Mouse (Mus musculus): ENCODE measurements around the gene Map7d2. TPM values are rescaled to one million over a fixed set of nuclear protein-coding genes. Genes with fewer than 3 reads are reported as not detected.
"Not testable (repeated sequence)": the region's sequence is repeated elsewhere in the genome, so short reads cannot be mapped to it uniquely, and the experiment has no call there.

The Map7d2 gene
- 1 to 10 TPM in 1 of 2 experiments, under 1 TPM in 1; 0.93 to 1.4 TPM for total RNA-seq (2021)

- intact Hi-C loops (cut with DNase I), result no loop called here
- DNase-seq, result no peak
Observed at GRCm38 (mm10) chrX:159414130-159414828, at the start of gene Map7d2. Map7d2 (plus strand) TSS chrX:159414572.

DNA sequence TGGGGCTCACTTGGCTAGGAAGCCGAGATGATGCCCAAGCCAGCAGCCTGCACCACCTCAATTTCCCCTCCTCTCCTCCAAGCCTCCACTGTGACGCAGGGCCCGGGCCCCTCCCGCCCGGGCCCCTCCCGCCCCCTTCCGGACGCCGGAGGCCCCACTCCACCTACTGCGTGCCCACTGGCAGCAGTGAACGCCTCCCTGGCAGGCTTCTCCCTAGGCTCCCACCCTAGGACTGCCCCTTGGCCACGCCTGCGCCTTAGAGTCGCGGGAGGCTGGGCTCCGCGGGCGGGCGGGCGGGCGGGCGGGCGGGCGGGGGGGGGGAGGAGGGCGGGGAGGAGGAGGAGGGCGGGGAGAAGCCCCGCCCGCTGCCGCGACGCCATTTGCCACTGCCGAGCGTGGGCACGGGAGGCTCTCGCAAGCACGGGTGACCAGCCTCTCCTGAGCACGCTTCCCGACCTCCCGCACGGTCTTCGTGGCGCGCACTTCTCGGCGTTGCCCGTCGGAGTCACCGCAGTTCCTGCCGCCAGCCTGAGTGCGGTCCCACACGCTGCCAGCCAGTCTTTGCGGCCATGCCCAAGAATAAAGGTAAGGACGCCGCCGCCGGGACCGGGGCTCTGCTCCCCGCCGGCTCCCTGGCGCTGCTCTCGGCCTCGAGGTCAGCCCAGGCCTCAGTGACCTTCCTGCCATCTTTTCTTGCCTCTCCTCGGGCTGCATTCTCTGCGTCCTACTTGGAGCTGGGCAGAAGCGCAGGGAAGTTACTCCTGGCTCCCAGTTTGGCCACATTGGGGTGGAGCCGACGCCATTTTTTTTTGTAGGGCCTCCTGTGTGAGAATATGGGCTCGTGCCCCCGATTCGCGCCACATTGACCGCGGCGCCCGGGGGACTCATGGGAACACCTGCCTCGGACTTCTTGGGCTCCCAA lies 42.3 kb upstream of the Map7d2 start, which contains the start of gene Eif1ax:
Gene Eif1ax (plus strand): TSS at position 348 of the 922 bp plus-strand sequence.
- intact Hi-C loops (cut with DNase I), result no loop called here

DNA sequence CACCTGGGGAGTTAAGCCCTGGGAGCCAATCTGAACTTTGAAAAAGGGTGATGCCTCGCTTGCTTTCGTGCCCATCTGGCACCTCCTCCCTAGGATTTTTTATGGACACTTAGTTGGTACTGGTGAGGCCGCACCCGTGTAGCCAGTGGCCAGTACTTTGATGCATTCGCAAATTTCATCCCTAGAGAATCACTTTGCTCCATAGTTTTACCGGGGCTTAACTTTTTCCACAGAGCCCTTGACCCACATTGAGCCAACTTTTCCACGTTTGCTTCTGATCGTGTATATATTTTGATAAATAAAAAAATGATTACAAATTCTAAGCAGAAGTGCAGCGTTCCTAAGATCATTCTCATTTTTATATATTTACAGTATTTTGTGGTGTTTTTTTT lies 41.6 kb upstream of the Map7d2 start:
- DNase-seq, result no peak
- intact Hi-C loops (cut with DNase I), result no loop called here

More for the DNA sequence above, 42.3 kb upstream of the Map7d2 start, which contains the start of gene Eif1ax:
- peak; percentile 73 to 78 for DNase-seq

- intact Hi-C loops (cut with DNase I), result no loop called here
- DNase-seq, result peak in 1 of 2 experiments; percentile 7
Observed at GRCm38 (mm10) chrX:159387105-159387504, 27.3 kb upstream of the Map7d2 start.

DNA sequence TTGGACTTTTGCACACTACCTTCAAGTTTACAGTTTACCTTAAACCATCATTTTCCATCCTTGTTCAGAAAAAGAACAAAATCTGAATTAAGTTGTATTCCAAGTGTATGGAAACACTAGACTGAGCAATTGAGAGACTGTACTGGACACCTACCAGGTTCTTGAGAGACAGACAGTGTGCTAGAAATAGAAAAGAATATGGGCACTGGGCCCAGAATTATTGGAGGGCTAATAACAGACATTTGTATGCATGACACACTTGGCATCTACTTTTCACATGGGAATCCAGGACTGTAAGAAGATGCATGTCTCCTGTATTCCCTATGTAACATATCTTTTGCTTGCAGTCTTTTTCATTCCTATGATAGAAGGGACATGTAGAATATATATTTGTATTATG lies 25.4 kb upstream of the Map7d2 start:
- intact Hi-C loops (cut with DNase I), result no loop called here

GRCm38 (mm10) chrX:159390347-159390962 lies 23.9 kb upstream of the Map7d2 start:
- intact Hi-C loops (cut with DNase I), result no loop called here

More for the DNA sequence above, 25.4 kb upstream of the Map7d2 start:
- peak; percentile 13 to 67 for DNase-seq

DNA sequence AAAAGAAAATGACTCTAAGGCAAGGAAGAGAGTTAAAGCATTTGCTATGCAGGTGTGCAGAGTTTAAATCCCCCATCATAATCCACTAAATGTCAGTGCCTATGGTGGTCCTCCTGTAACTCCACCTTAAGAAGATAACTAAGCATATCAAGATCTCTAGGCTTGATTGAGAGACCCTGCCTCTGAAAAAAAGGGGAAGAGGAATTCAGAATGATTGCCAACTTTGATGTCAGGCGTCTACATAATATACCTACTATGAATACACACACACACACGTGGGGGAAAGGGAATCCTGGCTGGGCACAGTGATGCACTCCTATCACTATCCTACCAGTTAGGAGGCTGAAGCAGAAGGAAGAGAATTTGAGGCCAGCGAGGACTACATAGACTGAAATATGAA lies 23.1 kb upstream of the Map7d2 start:
- DNase-seq, result no peak
- intact Hi-C loops (cut with DNase I), result no loop called here

More at GRCm38 (mm10) chrX:159390347-159390962, 23.9 kb upstream of the Map7d2 start:
- DNase-seq, result no peak

DNA sequence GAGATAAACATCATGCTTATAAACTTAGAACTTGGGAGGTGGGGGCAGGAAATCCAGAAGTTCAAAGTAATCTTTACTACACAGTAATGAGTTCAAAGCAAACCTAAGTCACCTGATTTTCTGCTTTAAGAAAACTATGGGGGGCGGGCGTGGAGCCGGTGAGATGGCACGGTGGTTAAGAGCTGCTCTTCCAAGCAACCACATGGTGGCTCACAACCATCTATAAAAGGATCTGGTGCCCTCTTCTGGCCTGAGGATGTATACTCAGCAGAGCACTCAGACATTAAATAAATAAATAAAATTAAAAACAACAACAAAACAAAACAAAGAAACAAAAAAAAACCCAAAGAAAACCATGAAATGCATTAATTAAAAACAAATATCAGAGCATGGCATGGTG lies 5.1 kb upstream of the Map7d2 start:
- DNase-seq, result peak in 1 of 2 experiments; percentile 35
- intact Hi-C loops (cut with DNase I), result no loop called here

- intact Hi-C loops (cut with DNase I), result no loop called here
Observed at GRCm38 (mm10) chrX:159414829-159415673, 679 bp downstream of the Map7d2 start.

DNA sequence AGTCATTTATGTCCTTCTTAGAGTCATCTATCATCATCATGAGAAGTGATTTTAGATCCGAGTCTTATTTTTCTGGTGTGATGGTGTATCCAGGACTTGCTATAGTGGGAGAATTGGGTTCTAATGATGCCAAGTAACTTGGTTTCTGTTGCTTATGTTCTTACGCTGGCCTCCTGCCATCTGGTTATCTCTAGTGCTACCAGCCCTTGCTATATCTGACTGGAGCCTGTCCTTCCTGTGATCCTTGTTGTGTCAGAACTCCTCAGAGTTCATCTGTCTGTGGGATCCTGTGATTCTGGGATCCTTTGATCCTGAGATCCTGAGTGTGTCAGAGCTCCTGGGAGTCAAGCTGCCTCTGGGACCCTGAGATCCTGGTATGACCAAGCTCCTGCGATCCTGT lies 16.1 kb downstream of the Map7d2 start:
- DNase-seq; intact Hi-C loops (cut with DNase I): not testable (repeated sequence)

More at GRCm38 (mm10) chrX:159414829-159415673, 679 bp downstream of the Map7d2 start:
- DNase-seq, result no peak

DNA sequence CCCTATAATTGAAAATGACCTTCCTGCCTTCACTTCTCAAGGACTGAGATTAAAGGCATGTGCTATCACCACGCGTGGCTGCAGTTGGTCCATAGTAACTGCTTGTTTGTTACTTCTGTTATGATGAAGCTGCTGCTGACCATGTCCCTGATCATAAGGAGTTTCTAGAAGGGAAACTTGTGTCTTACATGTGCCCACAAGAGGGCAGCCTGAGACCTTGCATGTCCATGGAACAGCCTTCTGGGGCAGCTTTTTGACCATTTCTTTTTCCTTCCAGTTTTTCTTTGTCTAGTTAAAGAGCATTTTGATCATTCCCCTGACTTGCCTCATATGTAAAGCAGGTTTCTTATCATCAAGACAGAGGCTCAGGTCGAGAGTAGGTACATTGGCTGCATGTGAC lies 27.8 kb downstream of the Map7d2 start:
- peak; percentile 30 to 41 for DNase-seq
- intact Hi-C loops (cut with DNase I), result loop anchor here (2.0 to 10.0 kb wide), 4 partner anchors 90 to 675 kb away; no protein-coding TSS in a partner anchor

- intact Hi-C loops (cut with DNase I), result loop anchor here (10.0 kb wide), 1 partner anchor 518 kb away; no protein-coding TSS in a partner anchor
- DNase-seq, result no peak
Observed at GRCm38 (mm10) chrX:159447133-159447532, 32.8 kb downstream of the Map7d2 start.

DNA sequence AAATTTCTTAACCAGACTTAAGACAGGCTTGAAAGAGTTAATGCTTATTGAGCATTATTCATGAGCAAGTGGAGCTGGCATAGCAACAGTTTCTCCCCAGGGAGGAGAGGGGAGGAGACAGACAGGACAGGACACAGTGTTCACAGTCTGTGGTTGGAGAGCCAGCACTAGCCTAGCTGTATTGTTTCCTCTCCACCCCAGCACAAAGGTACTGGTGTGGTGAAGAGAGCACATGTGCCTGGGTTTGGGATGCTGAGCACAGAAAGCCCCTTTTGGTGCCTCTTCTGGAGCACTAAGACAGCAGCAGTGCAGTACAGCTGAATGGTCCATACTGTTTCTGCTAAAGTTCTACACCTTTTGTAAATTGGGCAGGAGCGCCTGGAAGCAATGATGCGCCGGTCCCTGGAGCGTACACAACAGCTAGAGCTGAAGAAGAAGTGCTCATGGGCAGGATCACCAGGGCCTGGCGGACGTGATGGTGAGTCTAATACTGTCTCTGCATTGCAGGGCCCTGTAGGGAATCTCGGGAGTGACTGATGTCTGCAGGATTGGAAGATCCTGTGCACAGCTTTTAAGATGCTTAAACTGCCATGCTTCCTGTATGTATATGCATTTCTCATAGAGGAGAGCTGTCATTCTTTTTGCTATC lies 44.8 kb downstream of the Map7d2 start:
- intact Hi-C loops (cut with DNase I), result no loop called here
- no peak for DNase-seq

GRCm38 (mm10) chrX:159474799-159475198 lies 60.4 kb downstream of the Map7d2 start:
- intact Hi-C loops (cut with DNase I), result no loop called here

GRCm38 (mm10) chrX:159478243-159478940 lies 64.0 kb downstream of the Map7d2 start:
- intact Hi-C loops (cut with DNase I); DNase-seq: not testable (repeated sequence)

More at GRCm38 (mm10) chrX:159474799-159475198, 60.4 kb downstream of the Map7d2 start:
- no peak for DNase-seq

DNA sequence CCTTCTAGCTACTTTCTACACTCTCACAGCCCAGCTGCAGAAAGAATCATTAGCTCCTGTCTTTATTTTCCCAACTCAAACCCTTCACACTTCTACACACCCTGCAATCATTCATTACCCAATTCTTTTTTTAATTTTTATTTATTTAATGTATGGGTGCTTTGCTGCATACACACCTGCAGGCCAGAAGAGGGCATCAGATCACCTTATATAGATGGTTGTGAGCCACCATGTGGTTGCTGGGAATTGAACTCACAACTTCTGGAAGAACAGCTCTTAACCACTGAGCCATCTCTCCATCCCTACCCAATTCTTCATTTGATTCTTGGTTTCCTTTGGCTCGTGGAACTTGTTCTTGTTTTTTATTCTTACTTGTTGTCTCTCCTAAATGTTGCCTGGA lies 69.9 kb downstream of the Map7d2 start:
- intact Hi-C loops (cut with DNase I), result no loop called here
- DNase-seq, result no peak

GRCm38 (mm10) chrX:159503181-159503580 lies 88.8 kb downstream of the Map7d2 start:
- DNase-seq, result no peak

GRCm38 (mm10) chrX:159508331-159509036 lies 94.1 kb downstream of the Map7d2 start:
- intact Hi-C loops (cut with DNase I), result no loop called here

More at GRCm38 (mm10) chrX:159503181-159503580, 88.8 kb downstream of the Map7d2 start:
- intact Hi-C loops (cut with DNase I), result no loop called here

More at GRCm38 (mm10) chrX:159508331-159509036, 94.1 kb downstream of the Map7d2 start:
- DNase-seq, result no peak

All from heart, postnatal 10 days (tissue).